Mouse (Mus musculus) liver, adult 2 months (tissue): Measurements from ENCODE around the gene Mfsd5. TPM values are rescaled to one million over a fixed set of nuclear protein-coding genes. Genes with fewer than 3 reads are reported as not detected.
A peak's percentile ranks its signal among the peaks of the same experiment; 100 is the strongest.

Source experiments
- DNase-seq: peaks from one replicate; pipeline ENCODE4 v3.0.0-alpha.2; 2011; ENCODE audit warnings: low read depth, low spot score; ENCODE audit errors: extremely low read depth
- H3K27ac ChIP-seq: fragments of 200-500 bp; replicated peaks from 2 replicates; pipeline ENCODE4 v1.5.1; 2012; ENCODE audit warnings: low read depth, mild to moderate bottlenecking, control low read depth, inconsistent platforms, low read length; ENCODE audit not compliant: insufficient read depth
- H3K27me3 ChIP-seq: fragments of 200-500 bp; 2 replicates; pipeline ENCODE4 v1.6.1; 2012; ENCODE audit warnings: mild to moderate bottlenecking, moderate library complexity, low read length, inconsistent platforms; ENCODE audit not compliant: control insufficient read depth, insufficient read depth
- H3K36me3 ChIP-seq: fragments of 200-500 bp; 2 replicates; pipeline ENCODE4 v1.6.1; 2012; ENCODE audit warnings: low read length, inconsistent platforms; ENCODE audit not compliant: control insufficient read depth, insufficient read depth
- H3K4me1 ChIP-seq: fragments of 200-500 bp; 2 replicates; pipeline ENCODE4 v1.6.1; 2011; ENCODE audit warnings: low read length; ENCODE audit not compliant: control insufficient read depth, insufficient read depth
- H3K4me3 ChIP-seq: fragments of 200-500 bp; 2 replicates; pipeline ENCODE4 v1.5.1; 2011; ENCODE audit warnings: low read depth, mild to moderate bottlenecking, control low read depth, low read length, moderate library complexity; ENCODE audit not compliant: insufficient read depth
- H3K79me2 ChIP-seq: fragments of 200-500 bp; 2 replicates; pipeline ENCODE4 v1.6.1; 2012; ENCODE audit warnings: inconsistent platforms, mild to moderate bottlenecking, low read length, moderate library complexity; ENCODE audit not compliant: control insufficient read depth, insufficient read depth
- H3K9ac ChIP-seq: fragments of 200-500 bp; 2 replicates; pipeline ENCODE4 v1.6.1; 2012; ENCODE audit warnings: low read depth, mild to moderate bottlenecking, control low read depth, inconsistent platforms, low read length
- CTCF ChIP-seq: fragments of 200-500 bp; IDR thresholded peaks from 2 replicates; pipeline ENCODE4 v1.5.1; 2011; ENCODE audit warnings: low read depth, low read length, control low read depth
- POLR2A ChIP-seq: fragments of 200-500 bp; IDR thresholded peaks from 2 replicates; pipeline ENCODE4 v1.6.1; 2011; ENCODE audit warnings: low read length, control low read depth; ENCODE audit not compliant: insufficient read depth; ENCODE audit errors: extremely low read depth
- WGBS: fragments of 180-500 bp; shearing (Covaris S2); methylation state at CpG from one replicate; pipeline ENCODE4 v1.1.7; 2018; 5-methylcytosine and 5-hydroxymethylcytosine counted together
- polyA plus RNA-seq: library from polyadenylated mRNA; depleted of rRNA; stranded (reverse); fragments of >200 nt; gene quantifications from 2 replicates; pipeline ENCODE4 v1.2.3, GENCODE M21; 2012
- total RNA-seq: library from RNA; depleted of rRNA; stranded (reverse); fragments of >200 nt; gene quantifications from 2 replicates; pipeline ENCODE4 v1.2.3, GENCODE M21; 2014

The Mfsd5 gene
- total and polyA plus RNA-seq, 2 experiments: 8.5 to 51.4 TPM

DNA sequence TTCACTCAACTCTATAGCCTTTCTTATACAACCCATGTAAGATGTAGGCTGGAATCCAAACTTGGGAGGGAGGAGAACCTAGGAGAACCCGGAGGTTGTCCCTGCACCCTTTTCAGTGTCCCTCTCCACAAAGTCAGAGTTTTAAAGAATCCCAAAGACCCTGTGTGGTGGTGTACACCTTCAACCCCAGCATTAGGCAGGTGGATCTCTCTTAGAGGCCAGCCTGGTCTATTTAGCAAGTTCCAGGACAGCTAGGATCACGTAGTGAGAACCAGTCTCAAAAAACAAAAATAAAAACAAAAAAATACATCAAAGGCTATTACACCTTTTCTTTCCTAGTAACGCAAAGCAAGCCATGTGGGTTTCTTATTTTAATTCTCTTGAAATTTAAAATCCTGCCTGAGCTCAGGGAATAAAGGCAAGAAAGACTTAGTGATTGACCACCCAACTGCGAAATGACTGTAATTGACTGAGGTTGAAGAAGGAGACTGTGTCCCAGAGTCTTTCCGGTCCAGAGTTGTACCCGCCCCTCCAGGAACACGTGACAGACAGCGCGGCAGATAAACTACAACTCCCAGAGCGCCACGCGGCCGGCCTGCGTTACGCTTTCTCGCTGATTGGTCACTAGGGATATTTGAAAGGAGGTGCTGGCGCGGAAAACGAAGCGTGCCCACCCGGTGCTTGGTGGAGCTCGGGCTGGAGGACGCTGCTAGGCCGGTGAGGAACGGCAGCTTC, 16.5 kb downstream of the Mfsd5 start, which contains the start of gene Espl1:
TSS of gene Espl1 (plus strand) at position 634 of the 735 bp plus-strand sequence.
- H3K4me1 ChIP-seq: no peaks in the 10 kb centered on the region
- 6% methylated on average over 25 of the region's 25 CpGs for WGBS
- TF ChIP-seq CTCF (no peak), POLR2A (no peak)
- H3K36me3 ChIP-seq: no peaks in the 10 kb centered on the region
- H3K9ac ChIP-seq: peak within 1 kb of the TSS; percentile 12
- no peak within 1 kb of the TSS for H3K27ac ChIP-seq
- peak; percentile 77 for DNase-seq
- no peaks in the 10 kb centered on the region for H3K79me2 ChIP-seq
- peak within 1 kb of the TSS; percentile 57 for H3K4me3 ChIP-seq
- H3K27me3 ChIP-seq: no peaks in the 10 kb centered on the region

DNA sequence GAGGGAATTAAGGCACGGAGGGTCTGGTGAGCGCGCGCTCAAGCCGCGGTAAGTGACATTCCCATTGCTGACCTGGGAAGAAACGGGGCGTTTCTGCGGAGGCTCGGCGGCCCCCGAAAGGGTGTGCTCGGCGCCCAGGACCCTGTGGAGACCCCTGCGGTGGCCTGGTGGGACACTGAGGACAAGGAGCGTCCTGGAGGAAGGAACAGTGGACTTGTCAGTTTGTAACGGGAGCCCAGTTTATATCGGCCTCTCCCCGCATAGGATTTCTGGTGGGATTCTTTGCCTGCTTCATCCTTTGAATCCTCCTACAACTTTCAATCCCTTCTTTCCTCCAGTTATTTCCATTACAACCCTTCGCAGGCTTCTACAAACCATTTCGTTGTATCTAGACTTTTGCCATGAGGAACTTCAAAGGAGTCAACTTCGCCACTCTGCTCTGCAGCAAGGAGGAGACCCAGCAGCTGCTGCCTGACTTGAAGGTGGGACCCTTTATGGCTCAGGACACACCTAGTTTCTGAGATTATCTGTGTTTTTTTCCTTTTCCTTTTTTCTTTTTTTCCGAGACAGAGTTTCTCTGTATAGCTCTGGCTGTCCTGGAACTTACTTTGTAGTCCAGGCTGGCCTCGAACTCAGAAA, 17.2 kb downstream of the Mfsd5 start:
- 9% methylated on average over 24 of the region's 24 CpGs for WGBS
- Histone ChIP-seq H3K27ac (no peak overlapping the region), H3K9ac (peak overlapping the region; percentile 12), H3K4me1 (no peaks in the 10 kb centered on the region), H3K4me3 (peak overlapping the region; percentile 57), H3K79me2 (no peaks in the 10 kb centered on the region), H3K36me3 (no peaks in the 10 kb centered on the region), H3K27me3 (no peaks in the 10 kb centered on the region)
- no peak for TF ChIP-seq POLR2A
- TF ChIP-seq CTCF: no peak
- no peak for DNase-seq

DNA sequence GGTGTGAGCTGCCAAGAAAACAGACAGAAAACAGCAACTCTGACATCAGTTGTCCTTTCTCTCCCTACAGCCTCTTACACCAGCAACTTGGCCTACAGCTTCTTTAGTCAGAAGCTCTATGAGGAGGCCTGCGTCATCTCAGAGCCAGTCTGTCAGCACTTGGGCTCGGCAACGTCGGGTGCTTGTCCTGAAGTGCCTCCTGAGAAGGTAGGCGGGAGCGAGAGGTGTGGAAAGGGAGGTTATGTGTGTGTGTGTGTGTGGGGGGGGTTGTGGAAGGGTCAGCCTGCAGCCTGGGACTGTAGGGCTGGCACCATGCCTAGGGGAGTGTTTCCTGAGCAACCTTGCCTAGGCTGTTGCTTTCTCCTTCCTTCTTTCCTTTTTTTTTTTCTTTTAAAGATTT, 23.3 kb downstream of the Mfsd5 start:
- Histone ChIP-seq H3K36me3 (no peaks in the 10 kb centered on the region), H3K27me3 (no peaks in the 10 kb centered on the region), H3K4me3 (no peak overlapping the region), H3K9ac (no peak overlapping the region), H3K27ac (no peak overlapping the region), H3K79me2 (no peaks in the 10 kb centered on the region), H3K4me1 (no peaks in the 10 kb centered on the region)
- TF ChIP-seq CTCF: no peak
- TF ChIP-seq POLR2A: no peak
- 96% methylated on average over 6 of the region's 6 CpGs for whole genome bisulfite sequencing
- no peak for DNase-seq

DNA sequence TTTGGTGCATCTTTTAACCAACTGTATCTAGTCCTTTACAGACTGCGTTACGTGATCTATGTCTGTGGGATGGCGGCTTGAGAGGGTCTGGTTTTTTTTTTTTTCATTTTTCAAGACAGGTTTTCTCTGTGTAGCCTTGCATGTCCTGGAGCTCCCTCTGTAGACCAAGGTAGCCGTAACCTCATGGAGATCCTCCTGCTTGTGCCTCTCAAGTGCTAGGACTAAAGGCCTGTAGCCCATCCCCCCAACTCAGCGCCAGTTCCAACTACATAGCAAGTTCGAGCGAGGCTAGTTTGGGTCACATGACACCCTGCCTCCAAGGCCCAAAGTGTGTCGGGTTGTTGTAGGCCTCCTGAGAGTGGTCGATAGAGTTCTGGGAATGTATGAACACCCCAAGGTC, 29.5 kb downstream of the Mfsd5 start:
- TF ChIP-seq POLR2A (no peak), CTCF (no peak)
- Histone ChIP-seq H3K79me2 (no peaks in the 10 kb centered on the region), H3K27me3 (no peaks in the 10 kb centered on the region), H3K27ac (no peak overlapping the region), H3K36me3 (no peaks in the 10 kb centered on the region), H3K4me1 (peaks cover 2% of the 10 kb centered on the region; the same call in 1 of the 2 replicates), H3K4me3 (no peak overlapping the region), H3K9ac (no peak overlapping the region)
- no peak for DNase-seq
- WGBS: 93% methylated on average over 9 of the region's 9 CpGs

DNA sequence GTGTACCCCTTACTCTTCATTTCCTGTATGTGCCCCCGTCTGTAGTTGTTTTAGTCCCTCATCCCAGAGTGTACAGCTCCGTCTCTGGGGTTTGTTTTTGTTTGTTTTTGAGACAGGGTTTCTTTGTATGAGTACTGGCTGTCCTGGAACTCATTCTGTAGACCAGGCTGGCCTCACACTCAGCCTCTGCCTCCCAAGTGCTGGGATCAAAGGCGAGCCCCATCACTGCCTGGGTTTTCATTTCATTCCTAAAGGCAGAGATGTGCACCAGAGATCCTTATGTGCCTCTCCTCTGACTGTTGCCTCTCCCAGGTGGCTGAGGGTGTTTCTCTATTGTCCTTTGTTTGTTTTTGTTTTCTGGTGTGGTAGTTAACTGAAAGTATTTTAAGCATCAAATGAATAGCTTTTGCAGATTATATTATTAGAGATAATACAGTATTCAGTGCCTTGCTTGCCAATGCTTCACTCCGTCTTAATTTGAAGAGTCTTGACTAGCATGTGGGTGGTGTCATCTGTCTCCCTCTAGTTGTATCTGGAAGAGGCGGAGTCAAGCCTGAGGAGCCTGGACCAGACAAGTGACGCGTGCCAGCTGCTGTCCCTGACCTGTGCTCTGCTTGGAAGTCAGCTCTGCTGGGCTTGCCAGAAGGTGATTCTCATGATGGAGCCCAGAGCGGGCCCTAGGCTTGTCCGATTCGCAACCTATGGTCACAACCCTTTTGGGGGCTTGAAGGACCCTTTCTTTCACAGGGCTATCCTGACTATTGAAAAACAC, 31.0 kb downstream of the Mfsd5 start:
- TF ChIP-seq CTCF (no peak), POLR2A (no peak)
- H3K79me2 ChIP-seq: no peaks in the 10 kb centered on the region
- no peak overlapping the region for H3K9ac ChIP-seq
- peak; percentile 64 for DNase-seq
- H3K4me3 ChIP-seq: no peak overlapping the region
- 75% methylated on average over 10 of the region's 10 CpGs for WGBS
- no peaks in the 10 kb centered on the region for H3K27me3 ChIP-seq
- peaks cover 2% of the 10 kb centered on the region; the same call in 1 of the 2 replicates for H3K4me1 ChIP-seq
- H3K27ac ChIP-seq: no peak overlapping the region
- H3K36me3 ChIP-seq: no peaks in the 10 kb centered on the region
